Mouse (Mus musculus) heart, adult 2 months (tissue): ENCODE results near the gene BC117090.
"Not testable (repeated sequence)": the region's sequence is repeated elsewhere in the genome, so short reads cannot be mapped to it uniquely, and the experiment has no call there.

Experiments
- CTCF ChIP-seq: fragments of 200-600 bp; IDR thresholded peaks from 2 replicates; pipeline ENCODE4 v1.8.1; 2022; ENCODE audit warnings: antibody characterized with exemption, mild to moderate bottlenecking, moderate library complexity
- EP300 ChIP-seq: fragments of 200-500 bp; IDR thresholded peaks from 2 replicates; pipeline ENCODE4 v1.6.1; 2011; ENCODE audit warnings: low read depth, low read length, control low read depth; ENCODE audit not compliant: insufficient read depth
- POLR2A ChIP-seq: fragments of 200-500 bp; IDR thresholded peaks from 2 replicates; pipeline ENCODE4 v1.6.1; 2011; ENCODE audit warnings: mild to moderate bottlenecking, low read depth, low read length, control low read depth; ENCODE audit not compliant: insufficient read depth

- not testable (repeated sequence) for TF ChIP-seq POLR2A, CTCF, EP300
Observed at GRCm38 (mm10) chr16:36316111-36316510, 18.0 kb downstream of the BC117090 start.
